Mouse (Mus musculus): ENCODE measurements around the gene Rbm47. TPM values are rescaled to one million over a fixed set of nuclear protein-coding genes. Genes with fewer than 3 reads are reported as not detected.

The Rbm47 gene
- polyA plus RNA-seq, 1 experiment: 12.7 TPM

DNA sequence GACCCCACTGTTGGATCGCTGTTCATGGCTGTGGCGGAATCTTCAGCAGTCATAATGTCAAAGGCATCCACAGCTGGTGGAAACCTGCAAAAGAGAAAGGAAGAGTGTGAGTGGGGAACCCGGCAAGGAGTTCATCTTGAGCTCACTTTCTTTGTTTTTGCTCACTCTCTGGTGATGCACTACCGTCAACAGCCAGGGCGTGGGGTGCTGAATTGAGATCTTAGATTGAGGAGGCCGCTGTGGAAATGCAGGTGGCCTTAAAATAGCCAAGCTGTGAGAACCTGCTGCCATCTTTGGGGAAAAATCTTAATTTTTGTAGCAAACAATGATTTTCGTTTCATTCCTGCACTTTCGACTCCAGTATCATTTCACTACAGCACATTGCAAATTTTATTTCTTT is 145.7 kb downstream of the Rbm47 start:
- 97% methylated on average over 8 of the region's 8 CpGs for WGBS
- no peak for DNase-seq
- Histone ChIP-seq H3K27me3 (ENCODE audit: control insufficient read depth, insufficient read depth, low read length) (no peaks in the 10 kb centered on the region), H3K4me1 (replicated peaks; ENCODE audit: control insufficient read depth, insufficient read depth, low read length) (no peaks in the 10 kb centered on the region), H3K36me3 (ENCODE audit: control insufficient read depth, insufficient read depth, low read length) (no peaks in the 10 kb centered on the region), H3K4me3 (ENCODE audit: control insufficient read depth, insufficient read depth, low read length) (no peak overlapping the region), H3K27ac (ENCODE audit: control insufficient read depth, insufficient read depth, low read length) (no peak overlapping the region)
- TF ChIP-seq CTCF (IDR thresholded peaks at IDR 0.05; ENCODE audit: borderline replicate concordance, control insufficient read depth, extremely low read depth, insufficient read depth, low read length, poor library complexity) (no peak), POLR2A (IDR thresholded peaks at IDR 0.05; ENCODE audit: control insufficient read depth, extremely low read depth, insufficient read depth, low read length, poor library complexity) (no peak)

DNA sequence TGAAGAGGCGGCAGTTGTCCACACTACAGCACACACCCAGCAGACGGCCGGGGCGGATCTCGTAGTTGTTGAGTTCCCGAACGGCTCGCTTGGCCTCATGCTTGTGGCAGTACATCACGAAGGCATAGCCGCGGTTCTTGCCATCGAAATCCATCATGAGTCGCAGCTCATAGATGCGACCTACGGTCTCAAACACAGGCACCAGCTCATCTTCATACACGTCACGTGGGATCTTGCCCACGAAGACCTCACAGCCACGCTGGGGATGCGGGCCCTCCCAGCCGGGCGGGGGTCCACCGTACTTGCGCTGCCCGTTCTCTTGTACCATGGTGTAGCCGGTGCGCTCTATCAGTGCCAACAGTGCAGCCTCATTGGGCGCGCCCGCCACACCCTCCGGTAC is 146.1 kb downstream of the Rbm47 start:
- Histone ChIP-seq H3K4me3 (ENCODE audit: control insufficient read depth, insufficient read depth, low read length) (no peak overlapping the region), H3K27ac (ENCODE audit: control insufficient read depth, insufficient read depth, low read length) (no peak overlapping the region), H3K27me3 (ENCODE audit: control insufficient read depth, insufficient read depth, low read length) (no peaks in the 10 kb centered on the region), H3K4me1 (replicated peaks; ENCODE audit: control insufficient read depth, insufficient read depth, low read length) (no peaks in the 10 kb centered on the region), H3K36me3 (ENCODE audit: control insufficient read depth, insufficient read depth, low read length) (no peaks in the 10 kb centered on the region)
- no peak for DNase-seq
- TF ChIP-seq POLR2A (IDR thresholded peaks at IDR 0.05; ENCODE audit: control insufficient read depth, extremely low read depth, insufficient read depth, low read length, poor library complexity) (no peak), CTCF (IDR thresholded peaks at IDR 0.05; ENCODE audit: borderline replicate concordance, control insufficient read depth, extremely low read depth, insufficient read depth, low read length, poor library complexity) (no peak)
- 98% methylated on average over 31 of the region's 31 CpGs for WGBS

DNA sequence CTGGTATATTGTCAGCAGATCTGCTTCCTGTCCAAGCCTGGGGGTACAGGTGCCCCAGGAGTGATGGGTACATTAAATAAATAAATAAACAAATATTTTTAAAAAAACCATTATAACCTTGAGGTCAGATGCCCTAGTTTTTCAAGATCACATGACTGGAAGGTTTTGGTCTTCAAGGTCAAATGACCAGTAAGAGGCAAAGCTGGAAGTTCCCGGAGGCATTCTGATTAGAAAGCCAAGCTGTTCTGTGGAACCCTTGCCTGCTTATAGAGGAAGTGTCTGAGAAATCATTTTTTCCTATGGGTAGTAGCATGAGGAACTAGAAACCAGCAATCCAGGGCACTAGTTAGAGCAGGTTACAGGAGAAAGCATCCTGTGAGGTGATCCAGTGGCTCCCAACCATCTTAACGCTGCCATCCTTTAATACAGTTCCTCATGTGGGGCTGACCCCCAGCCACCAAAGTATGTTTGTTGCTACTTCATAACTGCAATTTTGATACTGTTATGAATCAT is 157.4 kb downstream of the Rbm47 start:
- Histone ChIP-seq H3K36me3 (ENCODE audit: control insufficient read depth, insufficient read depth, low read length) (no peaks in the 10 kb centered on the region), H3K4me3 (ENCODE audit: control insufficient read depth, insufficient read depth, low read length) (no peak overlapping the region), H3K27me3 (ENCODE audit: control insufficient read depth, insufficient read depth, low read length) (no peaks in the 10 kb centered on the region), H3K27ac (ENCODE audit: control insufficient read depth, insufficient read depth, low read length) (no peak overlapping the region), H3K4me1 (replicated peaks; ENCODE audit: control insufficient read depth, insufficient read depth, low read length) (no peaks in the 10 kb centered on the region)
- DNase-seq: no peak
- TF ChIP-seq POLR2A (IDR thresholded peaks at IDR 0.05; ENCODE audit: control insufficient read depth, extremely low read depth, insufficient read depth, low read length, poor library complexity) (no peak), CTCF (IDR thresholded peaks at IDR 0.05; ENCODE audit: borderline replicate concordance, control insufficient read depth, extremely low read depth, insufficient read depth, low read length, poor library complexity) (no peak)
- WGBS: 92% methylated on average over 2 of the region's 2 CpGs

DNA sequence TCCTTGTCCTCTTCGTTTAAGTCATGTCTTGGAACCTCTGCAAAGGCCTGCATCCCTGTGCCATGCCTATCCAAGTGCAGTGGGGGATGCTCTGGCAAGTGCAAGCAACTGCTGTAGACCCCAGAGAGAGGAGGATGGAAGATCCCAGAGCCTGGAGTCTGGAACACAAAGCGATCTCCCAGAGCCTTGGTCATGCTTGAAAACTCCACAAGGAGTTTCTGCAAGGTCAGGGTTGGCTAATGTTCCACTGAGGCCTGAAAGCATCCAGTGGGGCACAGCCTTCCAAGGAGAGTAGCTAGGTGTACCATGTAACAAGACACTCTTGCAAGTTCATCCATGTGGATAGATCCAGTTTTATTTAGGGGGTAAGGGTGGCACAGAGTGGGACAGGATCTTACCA is 158.5 kb downstream of the Rbm47 start:
- Histone ChIP-seq H3K36me3 (ENCODE audit: control insufficient read depth, insufficient read depth, low read length) (no peaks in the 10 kb centered on the region), H3K4me3 (ENCODE audit: control insufficient read depth, insufficient read depth, low read length) (no peak overlapping the region), H3K4me1 (replicated peaks; ENCODE audit: control insufficient read depth, insufficient read depth, low read length) (no peaks in the 10 kb centered on the region), H3K27me3 (ENCODE audit: control insufficient read depth, insufficient read depth, low read length) (no peaks in the 10 kb centered on the region), H3K27ac (ENCODE audit: control insufficient read depth, insufficient read depth, low read length) (no peak overlapping the region)
- WGBS: 100% methylated on average over 2 of the region's 2 CpGs
- no peak for TF ChIP-seq POLR2A (IDR thresholded peaks at IDR 0.05; ENCODE audit: control insufficient read depth, extremely low read depth, insufficient read depth, low read length, poor library complexity)
- no peak for TF ChIP-seq CTCF (IDR thresholded peaks at IDR 0.05; ENCODE audit: borderline replicate concordance, control insufficient read depth, extremely low read depth, insufficient read depth, low read length, poor library complexity)
- no peak for DNase-seq

DNA sequence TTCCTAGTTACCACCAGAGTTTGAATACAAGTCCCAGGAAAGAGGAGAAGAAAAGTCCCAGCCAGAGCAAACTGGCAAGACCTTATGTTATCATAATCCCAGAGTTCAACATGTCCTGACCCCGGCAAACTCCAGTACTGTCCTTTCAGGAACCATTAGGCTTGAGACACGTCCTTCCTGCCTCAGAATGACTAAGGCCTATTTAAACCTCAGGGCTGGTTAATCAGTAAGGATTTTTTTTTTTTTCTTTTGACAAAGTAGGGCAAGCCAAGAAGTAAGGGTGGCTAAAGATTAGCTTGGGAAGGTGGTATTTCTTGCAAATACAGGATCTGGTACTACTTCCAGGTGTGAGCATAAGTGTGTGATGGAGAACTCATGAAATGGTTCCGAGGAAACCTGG is 158.9 kb downstream of the Rbm47 start:
- 79% methylated on average over 3 of the region's 3 CpGs for WGBS
- Histone ChIP-seq H3K36me3 (ENCODE audit: control insufficient read depth, insufficient read depth, low read length) (no peaks in the 10 kb centered on the region), H3K4me1 (replicated peaks; ENCODE audit: control insufficient read depth, insufficient read depth, low read length) (no peaks in the 10 kb centered on the region), H3K27ac (ENCODE audit: control insufficient read depth, insufficient read depth, low read length) (no peak overlapping the region), H3K4me3 (ENCODE audit: control insufficient read depth, insufficient read depth, low read length) (no peak overlapping the region), H3K27me3 (ENCODE audit: control insufficient read depth, insufficient read depth, low read length) (no peaks in the 10 kb centered on the region)
- TF ChIP-seq CTCF (IDR thresholded peaks at IDR 0.05; ENCODE audit: borderline replicate concordance, control insufficient read depth, extremely low read depth, insufficient read depth, low read length, poor library complexity): no peak
- no peak for TF ChIP-seq POLR2A (IDR thresholded peaks at IDR 0.05; ENCODE audit: control insufficient read depth, extremely low read depth, insufficient read depth, low read length, poor library complexity)
- no peak for DNase-seq

DNA sequence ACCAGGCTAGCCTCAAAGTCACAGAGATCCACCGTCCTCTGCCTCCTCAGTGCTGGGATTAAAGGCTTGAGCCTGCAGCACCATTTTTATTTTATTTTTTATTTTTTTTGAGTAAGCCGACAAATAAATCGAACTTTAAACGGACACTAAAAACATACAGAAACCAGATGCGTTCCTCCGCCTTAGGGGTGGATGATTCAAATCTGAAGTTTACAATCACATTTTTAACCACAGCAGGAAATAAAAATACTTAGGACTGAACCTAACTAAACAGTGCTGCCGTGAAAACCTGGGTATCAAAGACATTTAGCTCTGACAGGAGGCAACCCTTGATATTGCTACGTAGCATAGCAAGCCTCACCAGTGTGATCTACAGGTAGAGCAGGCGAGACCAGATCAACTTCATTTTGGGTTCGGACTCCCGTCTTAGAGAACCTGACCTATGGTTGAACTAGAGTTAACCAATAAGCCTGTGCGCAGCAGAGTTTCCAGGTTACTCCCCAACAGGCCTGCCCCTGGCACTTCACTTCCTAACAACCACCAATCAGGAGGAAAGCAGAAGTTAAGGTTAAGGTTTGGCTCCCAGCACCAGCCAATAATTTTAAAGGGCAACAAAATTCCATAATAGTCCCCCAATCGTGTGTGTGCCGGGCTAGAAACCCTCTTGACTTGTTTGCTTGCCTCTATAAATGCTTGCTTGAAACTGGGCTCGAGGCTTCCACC is 164.5 kb downstream of the Rbm47 start:
- peaks cover 6% of the 10 kb centered on the region; the same call in 1 of the 2 replicates for H3K4me1 ChIP-seq (replicated peaks; ENCODE audit: control insufficient read depth, insufficient read depth, low read length)
- no peak overlapping the region for H3K4me3 ChIP-seq (ENCODE audit: control insufficient read depth, insufficient read depth, low read length)
- no peaks in the 10 kb centered on the region for H3K27me3 ChIP-seq (ENCODE audit: control insufficient read depth, insufficient read depth, low read length)
- no peak overlapping the region for H3K27ac ChIP-seq (ENCODE audit: control insufficient read depth, insufficient read depth, low read length)
- H3K36me3 ChIP-seq (ENCODE audit: control insufficient read depth, insufficient read depth, low read length): no peaks in the 10 kb centered on the region
- no peak for DNase-seq
- 85% methylated on average over 15 of the region's 15 CpGs for WGBS
- no peak for TF ChIP-seq CTCF (IDR thresholded peaks at IDR 0.05; ENCODE audit: borderline replicate concordance, control insufficient read depth, extremely low read depth, insufficient read depth, low read length, poor library complexity)

All from thymus, adult 2 months (tissue).